Mouse (Mus musculus) left cerebral cortex, adult 2 months (tissue): ENCODE results near the gene Socs1. TPM values are rescaled to one million over a fixed set of nuclear protein-coding genes. Genes with fewer than 3 reads are reported as not detected.
A peak's percentile ranks its signal among the peaks of the same experiment; 100 is the strongest.

Experiments used
- DNase-seq, 2 experiments: peaks; one replicate each; pipeline ENCODE4 v3.0.0; 2021 to 2022; ENCODE audit warnings: low spot score in 2 of 2, mixed read lengths in 1 of 2; ENCODE audit errors: extremely low spot score in 1 of 2
- H3K27ac ChIP-seq: fragments of 200-600 bp; 2 replicates; pipeline ENCODE4 v1.8.1; 2022
- H3K4me3 ChIP-seq: fragments of 200-600 bp; 2 replicates; pipeline ENCODE4 v1.8.1; 2022
- CTCF ChIP-seq: fragments of 200-600 bp; IDR thresholded peaks from 2 replicates; pipeline ENCODE4 v1.8.1; 2022; ENCODE audit warnings: antibody characterized with exemption, mild to moderate bottlenecking, moderate library complexity
- intact Hi-C: fragments of 180-260 bp; cut with DNase I; formaldehyde crosslinking; loops from one replicate; pipeline ENCODE4 v1.15.1; 2025
- long read RNA-seq, 2 experiments: library from polyadenylated mRNA; stranded (forward); transcript quantifications; one replicate each; pipeline ENCODE4 v2.0.0; 2021; ENCODE audit warnings: borderline mapping rate in 2 of 2
- total RNA-seq, 2 experiments: library from RNA; stranded (reverse); gene quantifications; 2 replicates each; pipeline ENCODE4 v1.2.3; 2021

Gene Socs1
- total RNA-seq: 1 to 10 TPM in 1 of 2 experiments, under 1 TPM in 1; 0.82 to 1.2 TPM
- long read RNA-seq, experiment 1, partial matches to known transcripts: 0 of 1 reads
- long read RNA-seq, experiment 1, other reads (novel, unspliced or antisense): 1 of 1 reads
- long read RNA-seq, experiment 2: 0 reads

DNA sequence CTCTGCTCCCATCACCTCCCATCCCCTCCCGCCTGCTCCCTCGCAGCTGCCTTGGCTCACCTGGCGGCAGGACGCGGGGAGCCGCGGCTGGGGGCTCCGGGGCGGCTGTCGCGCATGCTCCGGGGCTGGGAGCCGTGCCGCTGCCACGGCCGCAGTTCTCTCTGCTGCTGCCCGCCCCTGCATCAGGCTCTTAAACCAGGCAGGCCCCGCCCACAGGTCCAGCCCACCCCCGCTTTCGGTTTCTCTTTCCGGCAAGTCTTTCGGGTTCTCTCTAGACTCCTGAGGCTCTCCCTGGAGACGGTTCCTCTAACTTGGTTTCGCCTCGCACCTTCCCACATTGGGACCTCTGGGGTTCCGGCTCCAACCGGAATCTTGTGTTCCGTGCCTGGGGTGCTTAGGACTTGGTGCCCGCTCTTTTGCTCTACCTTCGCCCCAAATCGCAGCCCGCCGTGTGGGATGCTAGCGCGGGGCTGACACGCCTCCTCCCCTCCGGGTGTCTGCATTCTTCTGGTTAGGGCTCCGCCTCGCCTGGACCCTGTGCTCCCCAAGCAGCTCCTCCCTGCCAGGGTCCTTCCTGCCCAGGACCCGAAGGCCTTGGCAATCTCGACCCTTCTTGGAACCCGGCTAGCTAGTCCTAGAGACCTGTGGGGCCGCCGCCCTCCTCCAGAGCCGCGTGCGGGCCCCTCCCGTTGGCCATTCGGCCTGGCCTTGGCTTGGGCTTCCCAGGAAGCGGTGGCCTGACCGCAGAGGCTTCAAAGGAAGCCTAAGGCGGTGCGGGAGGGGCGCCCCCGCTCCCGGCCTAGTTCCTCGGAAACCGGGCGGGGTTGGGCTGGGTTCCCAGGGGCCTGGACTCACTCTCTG, at the start of gene Socs1:
Gene Socs1, minus strand, starts transcription at position 166 of the 861 bp plus-strand sequence.
- intact Hi-C loops: loop anchor here (1.0 to 5.0 kb wide), 5 partner anchors 49 to 218 kb away; partner anchors contain the start of gene Rmi2
- Histone ChIP-seq H3K27ac (peak within 1 kb of the TSS; percentile 97), H3K4me3 (peak within 1 kb of the TSS; percentile 77)
- TF ChIP-seq CTCF: peak; percentile 21; the same call in 1 of the 2 replicates
- DNase-seq: peak; percentile 77 to 78

DNA sequence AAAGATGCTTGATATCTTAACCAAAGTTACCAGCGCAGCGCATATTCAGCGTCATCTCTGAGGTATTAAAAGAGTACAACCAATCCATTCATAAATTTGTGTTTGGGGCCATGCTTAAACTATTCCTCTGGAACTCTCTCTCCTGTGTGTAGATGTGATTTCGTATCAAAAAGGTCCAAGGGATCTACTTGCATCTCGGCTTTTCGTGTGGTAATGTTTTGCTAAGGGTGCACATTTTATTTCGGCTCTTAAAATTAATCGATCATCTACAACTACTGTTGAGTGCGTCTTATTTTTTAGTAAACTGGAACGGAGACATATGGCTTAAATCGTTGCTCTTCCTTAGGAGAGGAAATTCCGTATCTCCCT, 49.2 kb upstream of the Socs1 start:
- no peak for TF ChIP-seq CTCF
- peak overlapping the region; percentile 70 for H3K4me3 ChIP-seq
- intact Hi-C loops: loop anchor here (2.0 kb wide), 1 partner anchor 48 kb away; no protein-coding TSS in a partner anchor
- no peak overlapping the region for H3K27ac ChIP-seq
- no peak for DNase-seq

DNA sequence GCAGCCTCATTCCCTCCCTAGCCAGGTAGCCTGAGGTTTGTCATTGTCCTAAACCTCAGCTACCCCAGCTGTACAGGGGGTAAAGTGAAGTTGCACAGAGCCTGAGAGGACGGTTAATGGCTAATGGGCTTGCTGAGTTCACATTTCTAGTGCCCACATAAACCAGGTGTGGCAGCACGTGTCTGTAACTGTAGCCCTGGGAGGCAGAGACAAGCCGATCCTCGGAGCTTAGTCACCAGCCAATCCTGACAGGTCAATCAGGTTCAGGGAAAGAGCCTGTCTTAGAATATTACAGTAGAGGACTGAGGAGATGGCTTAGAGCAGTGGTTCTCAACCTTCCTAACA, 43.1 kb upstream of the Socs1 start:
- DNase-seq: no peak
- H3K4me3 ChIP-seq: no peak overlapping the region
- H3K27ac ChIP-seq: no peak overlapping the region
- intact Hi-C loops: no loop called here
- TF ChIP-seq CTCF: no peak

DNA sequence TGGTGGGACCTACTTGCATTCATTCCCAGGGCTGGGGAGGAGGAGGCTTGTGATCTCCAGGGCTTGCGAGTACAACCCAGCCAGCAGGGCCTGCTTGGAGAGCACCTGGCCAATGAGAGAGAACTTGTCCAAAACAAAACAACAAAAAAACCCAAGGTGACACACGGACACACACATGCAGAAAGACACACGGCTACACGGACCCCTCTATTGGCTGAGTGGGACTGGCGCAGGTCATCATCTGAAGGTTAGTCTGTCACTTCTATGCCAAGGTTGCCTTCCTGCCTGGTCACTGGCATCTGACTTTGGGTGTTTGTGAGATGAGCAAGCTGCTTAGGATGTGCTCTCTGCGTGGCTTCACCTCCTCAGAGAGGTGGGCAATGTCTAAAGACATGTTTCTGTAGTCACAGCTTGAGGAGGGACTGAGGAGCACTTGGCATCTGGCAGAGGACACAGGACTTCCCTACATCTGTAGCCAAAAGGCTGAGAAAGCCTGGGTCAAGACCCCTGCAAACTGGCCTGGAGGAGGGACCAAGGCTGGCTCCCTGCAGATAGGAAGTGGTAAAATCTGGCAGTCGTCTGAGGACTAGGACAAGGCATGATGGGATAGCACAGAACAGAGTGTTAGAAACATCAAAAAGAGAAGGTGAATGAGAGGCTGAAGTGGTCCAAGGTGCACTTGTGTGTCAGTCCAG, 42.6 kb upstream of the Socs1 start:
- H3K27ac ChIP-seq: no peak overlapping the region
- TF ChIP-seq CTCF: no peak
- intact Hi-C loops: no loop called here
- H3K4me3 ChIP-seq: no peak overlapping the region
- no peak for DNase-seq

DNA sequence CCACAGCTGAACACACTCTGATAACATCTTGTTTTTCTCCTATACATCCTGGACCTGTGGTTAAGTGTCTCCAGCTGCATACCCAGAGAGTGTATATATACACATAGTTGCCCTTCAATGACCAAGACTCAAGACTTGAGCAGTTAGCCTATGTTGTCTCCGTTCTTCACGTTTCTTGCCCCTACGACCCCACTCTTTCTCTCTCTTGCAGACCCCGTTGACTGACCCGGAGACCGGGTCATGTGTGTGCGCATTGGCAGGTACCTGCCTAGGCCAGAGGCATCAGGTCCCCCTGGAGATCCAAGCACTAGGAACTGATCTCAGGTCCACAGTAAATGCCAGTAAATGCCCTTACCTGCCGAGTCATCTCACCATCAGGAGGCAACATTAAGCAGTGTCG, 41.9 kb upstream of the Socs1 start:
- H3K4me3 ChIP-seq: no peak overlapping the region
- TF ChIP-seq CTCF: no peak
- DNase-seq: no peak
- H3K27ac ChIP-seq: no peak overlapping the region
- intact Hi-C loops: no loop called here

DNA sequence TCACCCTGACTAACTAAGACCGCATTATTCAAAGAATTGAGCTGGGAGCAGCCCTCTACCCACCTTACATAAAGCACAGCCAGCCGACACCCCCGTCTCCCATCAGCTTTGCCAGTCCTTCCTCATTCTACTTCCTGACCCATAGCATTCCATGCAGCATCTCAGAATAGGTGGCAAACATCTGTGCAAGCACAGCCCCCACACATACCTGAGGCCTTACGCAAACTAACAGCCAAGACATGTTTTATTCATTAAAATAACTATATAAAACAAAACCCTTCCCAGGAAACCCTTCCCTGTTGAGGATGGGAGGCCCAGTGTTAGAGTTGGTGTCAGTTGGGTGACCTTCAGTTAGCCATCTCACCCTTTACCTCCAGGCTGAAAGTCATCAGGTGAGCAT, 40.5 kb upstream of the Socs1 start:
- intact Hi-C loops: no loop called here
- Histone ChIP-seq H3K27ac (no peak overlapping the region), H3K4me3 (no peak overlapping the region)
- DNase-seq: no peak
- TF ChIP-seq CTCF: no peak

DNA sequence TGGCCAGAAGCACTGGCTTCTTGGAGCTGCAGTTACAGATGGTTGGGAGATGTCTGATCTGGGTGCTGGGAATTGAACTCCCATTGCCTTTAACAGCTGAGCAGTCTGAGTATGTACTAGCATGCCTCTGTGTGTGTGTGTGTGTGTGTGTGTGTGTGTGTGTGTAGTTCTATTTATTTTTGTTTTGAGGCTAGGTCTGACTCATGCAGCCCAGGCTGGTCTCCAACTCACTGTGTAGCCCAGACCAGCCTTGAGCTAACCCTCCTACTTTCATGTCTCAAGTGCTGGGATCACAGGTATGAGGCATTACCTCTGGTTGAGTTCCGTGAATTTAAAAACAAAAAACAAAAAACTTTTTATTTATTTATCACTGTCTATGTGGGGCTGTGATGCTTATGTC, 39.2 kb upstream of the Socs1 start:
- no peak for TF ChIP-seq CTCF
- H3K4me3 ChIP-seq: no peak overlapping the region
- H3K27ac ChIP-seq: no peak overlapping the region
- DNase-seq: no peak
- intact Hi-C loops: no loop called here

DNA sequence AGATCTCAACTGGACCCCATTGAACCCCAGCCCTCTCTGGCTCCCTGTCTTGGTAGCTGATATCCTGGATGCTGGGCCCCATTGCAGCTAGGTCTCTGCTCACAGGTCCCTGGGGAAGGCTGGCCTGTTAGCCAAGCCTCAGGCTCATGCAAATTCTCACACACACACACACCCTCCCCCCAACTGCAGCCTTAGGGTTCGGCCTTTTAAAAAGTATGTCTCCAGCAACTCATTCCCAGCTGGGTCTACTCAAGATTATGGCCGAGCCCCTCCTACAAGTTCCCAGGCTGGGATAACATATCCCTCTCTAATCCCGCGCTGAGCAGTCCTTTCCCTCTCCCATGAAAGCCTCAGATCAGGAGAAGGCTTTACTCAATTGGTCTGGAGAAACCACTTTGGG, 36.1 kb upstream of the Socs1 start:
- intact Hi-C loops: no loop called here
- no peak for TF ChIP-seq CTCF
- Histone ChIP-seq H3K27ac (no peak overlapping the region), H3K4me3 (no peak overlapping the region)
- DNase-seq: no peak

DNA sequence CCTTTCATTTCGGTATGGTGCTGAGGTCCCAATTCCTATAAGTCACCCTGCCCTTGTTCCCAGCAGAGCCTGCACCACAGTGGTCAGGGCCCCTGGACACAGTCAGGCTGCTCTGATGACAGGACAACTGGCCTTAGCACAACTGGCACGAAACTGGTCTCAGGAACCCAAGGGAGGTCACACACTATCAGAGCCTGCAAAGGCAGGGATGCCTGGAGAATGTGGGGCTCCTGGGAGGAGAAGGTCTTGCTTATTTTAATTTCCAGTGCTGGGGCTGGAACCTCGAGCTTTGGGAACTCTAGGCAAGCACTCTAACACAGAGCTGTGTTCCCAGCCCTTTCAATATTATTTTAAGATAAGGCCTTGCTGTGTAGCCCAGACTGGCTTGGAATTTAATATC, 34.6 kb upstream of the Socs1 start:
- Histone ChIP-seq H3K4me3 (no peak overlapping the region), H3K27ac (no peak overlapping the region)
- intact Hi-C loops: no loop called here
- DNase-seq: no peak
- no peak for TF ChIP-seq CTCF

DNA sequence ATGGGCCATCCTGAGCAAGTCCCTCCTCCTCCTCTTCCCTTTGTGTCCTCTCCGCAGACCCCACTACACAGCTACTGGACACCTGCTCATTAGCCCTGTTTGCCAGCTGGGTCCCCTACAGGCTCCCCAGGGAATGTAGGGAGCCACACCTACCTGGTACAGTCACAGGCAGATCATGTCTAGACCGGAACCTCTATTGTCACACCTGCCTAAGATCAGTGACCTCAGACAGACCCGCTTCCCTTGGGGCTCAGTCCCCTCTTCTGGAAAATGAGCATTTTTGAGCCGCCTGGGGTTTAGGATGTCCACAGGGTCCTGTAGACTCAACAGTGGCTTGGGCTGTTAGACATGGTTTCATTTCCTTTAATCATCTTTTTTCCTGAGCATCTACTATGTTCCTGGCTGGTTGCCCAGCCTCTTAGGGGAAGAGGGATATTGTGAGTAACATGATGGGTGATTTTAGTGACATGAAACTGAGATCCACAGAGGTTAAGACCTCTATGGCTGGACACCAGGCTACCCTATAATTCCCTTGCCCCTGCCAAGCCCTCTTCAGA, 33.3 kb upstream of the Socs1 start:
- TF ChIP-seq CTCF: no peak
- DNase-seq: no peak
- intact Hi-C loops: no loop called here
- no peak overlapping the region for H3K27ac ChIP-seq
- H3K4me3 ChIP-seq: no peak overlapping the region

DNA sequence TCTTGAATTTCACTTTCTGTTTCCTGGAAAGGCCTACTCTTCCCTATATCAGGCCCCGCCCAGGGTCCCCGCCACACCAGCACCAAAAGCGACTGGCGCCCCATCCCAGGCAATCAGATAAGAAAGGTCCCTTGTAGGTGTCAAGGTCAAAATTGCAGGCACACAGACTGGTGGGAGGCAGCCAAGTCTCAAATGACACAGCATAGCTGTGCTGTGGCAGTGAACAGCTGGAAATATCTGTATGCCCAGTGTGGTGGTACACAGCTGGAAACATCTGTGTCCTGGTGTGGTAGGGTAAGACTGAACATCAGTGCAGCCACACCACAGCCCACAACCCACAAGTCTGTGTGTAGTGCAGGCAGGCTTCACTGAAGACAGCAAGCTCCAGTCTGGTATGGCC, 29.5 kb upstream of the Socs1 start:
- H3K4me3 ChIP-seq: no peak overlapping the region
- intact Hi-C loops: no loop called here
- H3K27ac ChIP-seq: no peak overlapping the region
- no peak for DNase-seq
- TF ChIP-seq CTCF: no peak

DNA sequence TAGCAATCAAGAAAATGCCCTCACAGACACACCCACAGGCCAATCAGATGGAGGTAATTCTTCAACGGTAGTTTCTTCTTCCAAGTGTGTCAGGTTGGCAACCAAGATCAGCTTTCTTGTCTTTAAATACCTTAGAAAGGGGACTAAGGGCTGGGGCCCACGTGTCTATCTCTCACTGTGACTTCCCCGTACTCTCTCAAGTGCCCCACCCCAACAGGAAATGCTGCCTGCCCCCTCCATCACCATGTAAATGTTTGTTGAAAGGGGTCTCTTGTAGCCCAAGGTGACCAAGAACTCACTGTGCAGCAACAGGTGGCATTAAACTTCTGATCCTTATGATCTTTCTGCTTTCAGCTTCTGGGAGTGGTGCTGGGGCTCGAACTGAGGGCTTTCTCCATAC, 28.4 kb upstream of the Socs1 start:
- intact Hi-C loops: no loop called here
- no peak for TF ChIP-seq CTCF
- no peak for DNase-seq
- Histone ChIP-seq H3K27ac (no peak overlapping the region), H3K4me3 (no peak overlapping the region)
